Mouse (Mus musculus) brain, embryonic 14.5 days (tissue): ENCODE results near the gene 4933407L21Rik.

Experiments used
- CTCF ChIP-seq: fragments of 200-500 bp; IDR thresholded peaks from 2 replicates; pipeline ENCODE4 v1.5.1; 2012; ENCODE audit warnings: inconsistent platforms, mild to moderate bottlenecking, moderate library complexity, borderline replicate concordance; ENCODE audit not compliant: insufficient read depth, insufficient read length; ENCODE audit errors: extremely low read depth
- POLR2A ChIP-seq: fragments of 200-500 bp; IDR thresholded peaks from 2 replicates; pipeline ENCODE4 v1.6.1; 2012; ENCODE audit warnings: mild to moderate bottlenecking, inconsistent platforms, borderline replicate concordance; ENCODE audit not compliant: poor library complexity, insufficient read depth, insufficient read length, severe bottlenecking; ENCODE audit errors: extremely low read depth

DNA sequence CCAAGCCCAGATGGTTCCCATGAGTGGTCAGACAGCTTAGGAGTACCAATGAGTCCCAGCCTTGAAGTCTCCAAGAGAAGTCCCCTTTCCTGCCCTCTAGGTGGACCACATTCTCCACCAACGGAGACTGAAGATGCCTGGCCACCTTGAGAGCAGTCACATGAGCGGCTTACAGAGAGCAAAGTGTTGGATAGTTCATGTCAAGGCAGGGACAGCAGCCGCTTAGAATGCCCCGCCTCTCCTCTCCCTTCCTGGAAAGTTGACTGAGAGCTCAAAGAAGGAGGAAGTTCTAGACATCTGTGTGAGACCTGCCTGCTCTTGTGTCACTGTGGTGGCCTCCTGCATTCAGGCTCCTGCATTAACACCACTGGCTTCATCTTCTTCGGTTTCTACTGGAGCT is 32.6 kb downstream of the 4933407L21Rik start, which contains the start of gene Gpr55:
- no peak for TF ChIP-seq CTCF
- no peak for TF ChIP-seq POLR2A
